Mouse (Mus musculus) forebrain, embryonic 16.5 days (tissue): ENCODE data around the gene Ptprz1. TPM values are rescaled to one million over a fixed set of nuclear protein-coding genes. Genes with fewer than 3 reads are reported as not detected.

ENCODE experiments used
- ATAC-seq: fragments of 200-750 bp; cut with Nextera tagmentation; 2 replicates; pipeline ENCODE4 v1.8.0; 2017; ENCODE audit warnings: mild to moderate bottlenecking, moderate library complexity
- H3K27ac ChIP-seq: fragments of 300-500 bp; sonication (generic); 2 replicates; pipeline ENCODE4 v1.5.1; 2014; ENCODE audit warnings: low read length, control low read depth
- H3K27me3 ChIP-seq: fragments of 300-500 bp; sonication (generic); replicated peaks from 2 replicates; pipeline ENCODE4 v1.6.1; 2014; ENCODE audit warnings: low read length; ENCODE audit not compliant: control insufficient read depth, insufficient read depth
- H3K36me3 ChIP-seq: fragments of 300-500 bp; sonication (generic); 2 replicates; pipeline ENCODE4 v1.6.1; 2014; ENCODE audit not compliant: control insufficient read depth, insufficient read depth
- H3K4me1 ChIP-seq: fragments of 300-500 bp; sonication (generic); replicated peaks from 2 replicates; pipeline ENCODE4 v1.6.1; 2014; ENCODE audit warnings: low read length; ENCODE audit not compliant: control insufficient read depth, insufficient read depth
- H3K4me2 ChIP-seq: fragments of 300-500 bp; sonication (generic); 2 replicates; pipeline ENCODE4 v1.6.1; 2014; ENCODE audit warnings: mild to moderate bottlenecking, low read length, control low read depth
- H3K4me3 ChIP-seq: fragments of 300-500 bp; sonication (generic); replicated peaks from 2 replicates; pipeline ENCODE4 v1.5.1; 2014; ENCODE audit warnings: mild to moderate bottlenecking, low read length, control low read depth
- H3K9ac ChIP-seq: fragments of 300-500 bp; sonication (generic); replicated peaks from 2 replicates; pipeline ENCODE4 v1.6.1; 2014; ENCODE audit warnings: low read depth, low read length, control low read depth
- H3K9me3 ChIP-seq: fragments of 300-500 bp; sonication (generic); 2 replicates; pipeline ENCODE4 v1.6.1; 2016; ENCODE audit warnings: low read length; ENCODE audit not compliant: control insufficient read depth
- WGBS: fragments of 180-500 bp; shearing (Covaris S2); extraction: QIAGEN DNeasy Blood & Tissue Kit; methylation state at CpG from one replicate; pipeline ENCODE4 v1.1.7; 2014; 5-methylcytosine and 5-hydroxymethylcytosine counted together
- polyA plus RNA-seq: library from polyadenylated mRNA; unstranded; fragments of >200 nt; fragmentation: Nextera tagmentation; extraction: Ambion mirVana; gene quantifications from 2 replicates; pipeline ENCODE4 v1.2.1, GENCODE M21; 2015

Ptprz1 gene
- polyA plus RNA-seq, 1 experiment from 2014 or later = 133 TPM

GRCm38 (mm10) chr6:22983769-22984519 is 108.6 kb downstream of the Ptprz1 start:
- Histone ChIP-seq H3K27ac (no peak overlapping the region), H3K9ac (no peak overlapping the region; the same call in 1 of the 2 replicates), H3K36me3 (peaks cover 12% of the 10 kb centered on the region), H3K4me3 (peak overlapping the region; percentile 8; the same call in 1 of the 2 replicates), H3K4me2 (peak overlapping the region; percentile 38), H3K27me3 (no peaks in the 10 kb centered on the region), H3K9me3 (peaks cover 6% of the 10 kb centered on the region), H3K4me1 (peaks cover 2% of the 10 kb centered on the region; the same call in 1 of the 2 replicates)
- peak; percentile 88 for ATAC-seq
- WGBS = 1% methylated on average over 9 of the region's 9 CpGs

GRCm38 (mm10) chr6:22984520-22985154 is 109.3 kb downstream of the Ptprz1 start:
- ATAC-seq = 0 out of 2 replicates have a peak, but pooled peaks have one; percentile 41
- Histone ChIP-seq H3K4me2 (peak overlapping the region; percentile 38; the same call in 1 of the 2 replicates), H3K36me3 (peaks cover 11% of the 10 kb centered on the region), H3K27ac (no peak overlapping the region), H3K9ac (no peak overlapping the region; the same call in 1 of the 2 replicates), H3K9me3 (peaks cover 6% of the 10 kb centered on the region), H3K27me3 (no peaks in the 10 kb centered on the region), H3K4me3 (no peak overlapping the region), H3K4me1 (peaks cover 2% of the 10 kb centered on the region; the same call in 1 of the 2 replicates)
- 4% methylated on average over 5 of the region's 5 CpGs for WGBS

GRCm38 (mm10) chr6:23003152-23003551 is 127.8 kb downstream of the Ptprz1 start:
- Histone ChIP-seq H3K36me3 (peaks cover 22% of the 10 kb centered on the region), H3K9me3 (no peaks in the 10 kb centered on the region), H3K27me3 (no peaks in the 10 kb centered on the region), H3K4me3 (no peak overlapping the region), H3K9ac (no peak overlapping the region), H3K4me2 (no peak overlapping the region), H3K4me1 (no peaks in the 10 kb centered on the region), H3K27ac (no peak overlapping the region)
- 32% methylated on average over 3 of the region's 3 CpGs for WGBS
- no peak for ATAC-seq

- Histone ChIP-seq H3K4me3 (no peak overlapping the region), H3K27me3 (no peaks in the 10 kb centered on the region), H3K9ac (no peak overlapping the region), H3K36me3 (peaks cover 13% of the 10 kb centered on the region), H3K4me1 (no peaks in the 10 kb centered on the region), H3K4me2 (no peak overlapping the region), H3K9me3 (no peaks in the 10 kb centered on the region), H3K27ac (no peak overlapping the region)
- 37% methylated on average over 4 of the region's 4 CpGs for WGBS
- ATAC-seq = no peak
Measured at GRCm38 (mm10) chr6:23014988-23015613, 139.8 kb downstream of the Ptprz1 start.

GRCm38 (mm10) chr6:23028251-23028650 is 152.9 kb downstream of the Ptprz1 start:
- 97% methylated on average over 1 of the region's 1 CpGs for WGBS
- Histone ChIP-seq H3K27me3 (no peaks in the 10 kb centered on the region), H3K9ac (no peak overlapping the region), H3K9me3 (no peaks in the 10 kb centered on the region), H3K27ac (no peak overlapping the region), H3K4me3 (no peak overlapping the region), H3K4me2 (no peak overlapping the region), H3K4me1 (no peaks in the 10 kb centered on the region), H3K36me3 (peaks cover 16% of the 10 kb centered on the region)
- ATAC-seq = no peak

DNA sequence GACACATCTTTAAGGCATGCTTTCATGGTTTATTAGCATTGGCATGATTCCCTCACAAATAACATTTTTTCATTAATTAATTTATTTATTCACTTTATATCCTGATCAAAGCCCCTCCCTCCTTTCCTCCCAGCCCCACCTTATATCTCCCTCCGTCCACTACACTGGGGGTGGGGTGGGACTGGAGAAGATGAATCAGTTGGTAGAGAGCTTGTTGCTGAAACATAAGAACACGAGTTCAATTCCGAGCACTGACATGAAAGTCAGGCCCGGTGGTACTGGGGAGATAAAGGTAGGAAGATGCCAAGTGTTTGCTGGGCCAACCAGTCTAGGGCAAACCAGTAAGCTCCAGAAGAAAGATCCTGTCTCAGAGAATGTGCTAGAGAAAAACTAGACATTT is 173.5 kb downstream of the Ptprz1 start:
- Histone ChIP-seq H3K9ac (no peak overlapping the region), H3K4me2 (no peak overlapping the region), H3K4me1 (no peaks in the 10 kb centered on the region), H3K27ac (no peak overlapping the region), H3K4me3 (no peak overlapping the region), H3K27me3 (no peaks in the 10 kb centered on the region), H3K36me3 (peaks cover 41% of the 10 kb centered on the region), H3K9me3 (no peaks in the 10 kb centered on the region)
- WGBS = 87% methylated on average over 4 of the region's 4 CpGs
- no peak for ATAC-seq

DNA sequence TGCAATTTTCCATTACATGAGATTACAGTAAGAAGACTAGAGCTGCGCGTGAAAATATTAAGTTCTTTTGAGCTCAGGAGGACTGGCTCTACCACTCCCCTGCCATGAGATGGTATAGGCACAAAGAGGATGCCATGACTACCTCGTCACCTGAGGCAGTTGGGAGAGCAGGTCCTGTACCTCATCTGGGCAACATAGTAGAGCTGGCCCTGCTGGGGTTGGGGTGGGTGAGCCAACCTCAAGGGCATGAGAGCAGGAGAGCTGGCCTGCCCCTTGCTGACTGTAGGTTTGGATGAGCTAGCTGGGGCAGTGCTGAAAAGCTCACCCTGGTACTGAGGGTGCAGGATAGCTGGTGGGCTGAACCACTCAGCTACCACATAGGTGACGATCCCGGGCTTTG is 180.4 kb downstream of the Ptprz1 start:
- H3K4me3 ChIP-seq = no peak overlapping the region
- H3K9me3 ChIP-seq = no peaks in the 10 kb centered on the region
- H3K9ac ChIP-seq = no peak overlapping the region
- H3K4me2 ChIP-seq = no peak overlapping the region
- H3K4me1 ChIP-seq = no peaks in the 10 kb centered on the region
- no peaks in the 10 kb centered on the region for H3K27me3 ChIP-seq
- peak; percentile 24; the same call in 1 of the 2 replicates for ATAC-seq
- H3K36me3 ChIP-seq = peaks cover 22% of the 10 kb centered on the region
- WGBS = 94% methylated on average over 5 of the region's 5 CpGs
- no peak overlapping the region for H3K27ac ChIP-seq

DNA sequence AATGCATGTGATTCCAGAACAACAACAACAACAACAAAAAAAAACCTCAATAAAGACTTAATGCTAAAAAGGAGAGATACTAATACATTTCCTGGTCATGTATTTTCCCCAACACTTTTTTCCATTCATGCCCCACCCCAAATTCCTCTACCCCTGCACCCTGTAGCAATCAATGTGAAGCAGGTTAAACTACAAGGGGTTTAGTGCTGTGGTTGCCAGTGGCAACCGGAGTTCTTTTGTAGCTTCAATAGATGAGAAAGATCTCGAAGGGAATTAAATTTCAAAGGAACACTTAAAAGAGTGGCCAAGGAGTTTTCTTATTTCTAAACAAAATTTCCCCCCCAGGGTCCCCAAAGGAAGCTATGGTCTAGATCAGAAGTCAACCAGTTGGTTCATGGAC is 200.8 kb downstream of the Ptprz1 start:
- Histone ChIP-seq H3K9ac (no peak overlapping the region), H3K4me3 (no peak overlapping the region), H3K36me3 (no peaks in the 10 kb centered on the region), H3K9me3 (no peaks in the 10 kb centered on the region), H3K27me3 (no peaks in the 10 kb centered on the region), H3K4me2 (no peak overlapping the region), H3K4me1 (no peaks in the 10 kb centered on the region), H3K27ac (no peak overlapping the region)
- 39% methylated on average over 2 of the region's 2 CpGs for WGBS
- ATAC-seq = no peak

GRCm38 (mm10) chr6:23078273-23078672 is 203.0 kb downstream of the Ptprz1 start:
- ATAC-seq = no peak
- no peaks in the 10 kb centered on the region for H3K4me1 ChIP-seq
- H3K4me2 ChIP-seq = no peak overlapping the region
- H3K36me3 ChIP-seq = no peaks in the 10 kb centered on the region
- WGBS = 92% methylated on average over 2 of the region's 2 CpGs
- H3K27me3 ChIP-seq = no peaks in the 10 kb centered on the region
- H3K4me3 ChIP-seq = no peak overlapping the region
- no peak overlapping the region for H3K9ac ChIP-seq
- no peak overlapping the region for H3K27ac ChIP-seq
- H3K9me3 ChIP-seq = no peaks in the 10 kb centered on the region
